23 mouse cellular contexts compared by ENCODE assay signal in genomic region chr3:144545152-144545551, GRCm38 (mm10).
"Had no signal": no experiment of that assay in that cellular context is flagged by ENCODE, and none has a peak within 500 bp of the region (broad histone marks: within the 10 kb centered on the region; RNA-seq: fewer than 3 reads in every experiment).

No protein-coding gene starts in this region.

- H3K4me3 ChIP-seq: kidney, embryonic 15.5 days; left cerebral cortex, adult 2 months; limb, embryonic 12.5 days; liver, embryonic 12.5 days; liver, embryonic 15.5 days; lung, embryonic 15.5 days; megakaryocyte, embryonic 14.5 days; midbrain, embryonic 10.5 days; midbrain, embryonic 13.5 days; myocyte; neural tube, embryonic 13.5 days; stomach, embryonic 15.5 days had no signal

- H3K36me3 ChIP-seq: kidney, embryonic 15.5 days; limb, embryonic 12.5 days; liver, embryonic 12.5 days; liver, embryonic 15.5 days; lung, embryonic 15.5 days; midbrain, embryonic 10.5 days; midbrain, embryonic 13.5 days; neural tube, embryonic 13.5 days; stomach, embryonic 15.5 days had no signal

- H3K27me3 ChIP-seq: kidney, embryonic 15.5 days; limb, embryonic 12.5 days; liver, embryonic 12.5 days; liver, embryonic 15.5 days; lung, embryonic 15.5 days; megakaryocyte, embryonic 14.5 days; midbrain, embryonic 13.5 days; neural tube, embryonic 13.5 days; stomach, embryonic 15.5 days had no signal

- H3K9me3 ChIP-seq: kidney, embryonic 15.5 days; limb, embryonic 12.5 days; liver, embryonic 12.5 days; liver, embryonic 15.5 days; lung, embryonic 15.5 days; megakaryocyte, embryonic 14.5 days; midbrain, embryonic 10.5 days; midbrain, embryonic 13.5 days; neural tube, embryonic 13.5 days; stomach, embryonic 15.5 days had no signal

- H3K27ac ChIP-seq: kidney, embryonic 15.5 days; left cerebral cortex, adult 2 months; limb, embryonic 12.5 days; liver, embryonic 12.5 days; liver, embryonic 15.5 days; lung, embryonic 15.5 days; midbrain, embryonic 10.5 days; midbrain, embryonic 13.5 days; neural tube, embryonic 13.5 days; stomach, embryonic 15.5 days had no signal

- DNase-seq: kidney, postnatal 10 days; kidney, postnatal 36 days; layer of hippocampus, postnatal 36 days; liver; lung, adult 18-20 months; lung, postnatal 10 days; lung, postnatal 36 days; retina, postnatal 1 day; right cerebral cortex, postnatal 25 days; spleen, adult 18-20 months; thymus, postnatal 25 days had no signal

- H3K4me2 ChIP-seq: kidney, embryonic 15.5 days; limb, embryonic 12.5 days; liver, embryonic 12.5 days; liver, embryonic 15.5 days; lung, embryonic 15.5 days; midbrain, embryonic 13.5 days; neural tube, embryonic 13.5 days; stomach, embryonic 15.5 days had no signal

- H3K9ac ChIP-seq: kidney, embryonic 15.5 days; limb, embryonic 12.5 days; liver, embryonic 12.5 days; liver, embryonic 15.5 days; lung, embryonic 15.5 days; midbrain, embryonic 13.5 days; neural tube, embryonic 13.5 days; stomach, embryonic 15.5 days had no signal

- ATAC-seq: liver, embryonic 12.5 days had no signal
